Mouse (Mus musculus) spleen, adult 2 months (tissue): ENCODE measurements around the gene Prpsap2. TPM values are rescaled to one million over a fixed set of nuclear protein-coding genes. Genes with fewer than 3 reads are reported as not detected.

Source experiments
- DNase-seq, 2 experiments: peaks; one replicate each; pipeline versions ENCODE4 v3.0.0 to v3.0.0-alpha.2; 2012 to 2021; ENCODE audit warnings: low spot score in 2 of 2, low read depth in 1 of 2
- H3K27ac ChIP-seq: fragments of 200-500 bp; 2 replicates; pipeline ENCODE4 v1.5.1; 2012; ENCODE audit warnings: low read length, inconsistent platforms; ENCODE audit not compliant: insufficient read depth
- H3K27me3 ChIP-seq: fragments of 200-500 bp; 2 replicates; pipeline ENCODE4 v1.6.1; 2012; ENCODE audit warnings: mild to moderate bottlenecking, moderate library complexity, low read length, inconsistent platforms; ENCODE audit not compliant: control insufficient read depth, insufficient read depth
- H3K36me3 ChIP-seq: fragments of 200-500 bp; 2 replicates; pipeline ENCODE4 v1.6.1; 2012; ENCODE audit warnings: mild to moderate bottlenecking, low read length, inconsistent platforms; ENCODE audit not compliant: control insufficient read depth, insufficient read depth
- H3K4me1 ChIP-seq: fragments of 200-500 bp; 2 replicates; pipeline ENCODE4 v1.6.1; 2011; ENCODE audit warnings: inconsistent platforms; ENCODE audit not compliant: control insufficient read depth, insufficient read depth, insufficient read length
- H3K4me3 ChIP-seq: fragments of 200-500 bp; 2 replicates; pipeline ENCODE4 v1.5.1; 2011; ENCODE audit warnings: mild to moderate bottlenecking, inconsistent platforms; ENCODE audit not compliant: insufficient read depth, insufficient read length; ENCODE audit errors: extremely low read depth
- CTCF ChIP-seq: fragments of 200-500 bp; IDR thresholded peaks from 2 replicates; pipeline ENCODE4 v1.5.1; 2011; ENCODE audit warnings: mild to moderate bottlenecking, inconsistent platforms; ENCODE audit not compliant: insufficient read depth, insufficient read length, insufficient replicate concordance; ENCODE audit errors: extremely low read depth
- POLR2A ChIP-seq: fragments of 200-500 bp; IDR thresholded peaks from 2 replicates; pipeline ENCODE4 v1.6.1; 2011; ENCODE audit warnings: low read depth, low read length, inconsistent platforms
- WGBS: fragments of 180-500 bp; shearing (Covaris S2); methylation state at CpG from one replicate; pipeline ENCODE4 v1.1.7; 2018; 5-methylcytosine and 5-hydroxymethylcytosine counted together
- polyA plus RNA-seq: library from polyadenylated mRNA; depleted of rRNA; stranded (reverse); fragments of >200 nt; gene quantifications from 2 replicates; pipeline ENCODE4 v1.2.3, GENCODE M21; 2012; rRNA removed

Gene Prpsap2
- polyA plus RNA-seq, 1 experiment: 14.7 TPM

- Histone ChIP-seq H3K4me3 (no peak overlapping the region), H3K27me3 (no peaks in the 10 kb centered on the region), H3K36me3 (no peaks in the 10 kb centered on the region), H3K27ac (no peak overlapping the region), H3K4me1 (no peaks in the 10 kb centered on the region)
- no peak for DNase-seq
- 93% methylated on average over 5 of the region's 5 CpGs for WGBS
- TF ChIP-seq CTCF (no peak), POLR2A (no peak)
These were observed 68.9 kb downstream of the Prpsap2 start for GRCm38 (mm10) chr11:61692996-61693395.

GRCm38 (mm10) chr11:61687595-61687994 is 74.3 kb downstream of the Prpsap2 start:
- no peaks in the 10 kb centered on the region for H3K36me3 ChIP-seq
- H3K27ac ChIP-seq: no peak overlapping the region
- peaks cover 10% of the 10 kb centered on the region for H3K4me1 ChIP-seq
- DNase-seq: no peak
- no peak overlapping the region for H3K4me3 ChIP-seq
- TF ChIP-seq POLR2A (no peak), CTCF (no peak)
- 76% methylated on average over 2 of the region's 2 CpGs for WGBS
- H3K27me3 ChIP-seq: no peaks in the 10 kb centered on the region

- no peak overlapping the region for H3K27ac ChIP-seq
- no peak for DNase-seq
- 76% methylated on average over 10 of the region's 10 CpGs for WGBS
- H3K4me3 ChIP-seq: no peak overlapping the region
- no peaks in the 10 kb centered on the region for H3K36me3 ChIP-seq
- peaks cover 10% of the 10 kb centered on the region for H3K4me1 ChIP-seq
- H3K27me3 ChIP-seq: no peaks in the 10 kb centered on the region
- TF ChIP-seq CTCF: no peak
- no peak for TF ChIP-seq POLR2A
These were observed 74.9 kb downstream of the Prpsap2 start for GRCm38 (mm10) chr11:61686906-61687453.

GRCm38 (mm10) chr11:61686141-61686540 is 75.7 kb downstream of the Prpsap2 start:
- Histone ChIP-seq H3K27me3 (no peaks in the 10 kb centered on the region), H3K27ac (no peak overlapping the region), H3K4me1 (peaks cover 10% of the 10 kb centered on the region), H3K36me3 (no peaks in the 10 kb centered on the region), H3K4me3 (no peak overlapping the region)
- WGBS: 38% methylated on average over 2 of the region's 2 CpGs
- TF ChIP-seq CTCF (no peak), POLR2A (no peak)
- no peak for DNase-seq

- Histone ChIP-seq H3K27ac (no peak overlapping the region), H3K4me3 (no peak overlapping the region)
These were observed 76.7 kb downstream of the Prpsap2 start for GRCm38 (mm10) chr11:61685119-61685725.

GRCm38 (mm10) chr11:61683907-61684731 is 77.8 kb downstream of the Prpsap2 start, which contains the start of gene Fam83g:
TSS of gene Fam83g (plus strand) at chr11:61684091.
- Histone ChIP-seq H3K27ac (no peak within 1 kb of the TSS), H3K27me3 (no peaks in the 10 kb centered on the region)
- 8% methylated on average over 76 of the region's 76 CpGs for WGBS

More at GRCm38 (mm10) chr11:61685119-61685725, 76.7 kb downstream of the Prpsap2 start:
- TF ChIP-seq POLR2A: no peak
- no peak for TF ChIP-seq CTCF
- peaks cover 10% of the 10 kb centered on the region for H3K4me1 ChIP-seq
- H3K27me3 ChIP-seq: no peaks in the 10 kb centered on the region
- no peak for DNase-seq
- no peaks in the 10 kb centered on the region for H3K36me3 ChIP-seq
- WGBS: 79% methylated on average over 8 of the region's 8 CpGs

More at GRCm38 (mm10) chr11:61683907-61684731, 77.8 kb downstream of the Prpsap2 start, which contains the start of gene Fam83g:
- Histone ChIP-seq H3K4me3 (peak within 1 kb of the TSS; percentile 64), H3K4me1 (peaks cover 10% of the 10 kb centered on the region), H3K36me3 (no peaks in the 10 kb centered on the region)
- peak; percentile 47 to 73 for DNase-seq
- TF ChIP-seq CTCF (no peak), POLR2A (no peak)

Other genes with a start within 250 kb of the Prpsap2 start
- gene Epn2, start 182.4 kb downstream of the Prpsap2 start, polyA plus RNA-seq: 9.3 and 10.4 TPM in 2 replicates
- gene Grap, start 108.8 kb downstream of the Prpsap2 start, polyA plus RNA-seq: 85.6 and 97.1 TPM in 2 replicates
- 1.3 and 2.0 TPM in 2 replicates for gene Fam83g, start 78.0 kb downstream of the Prpsap2 start, polyA plus RNA-seq
- 0.06 TPM in 1 of 2 replicates, not detected in the other for gene Slc5a10, start 41.3 kb downstream of the Prpsap2 start, polyA plus RNA-seq
- 36.1 and 37.8 TPM in 2 replicates for gene Ulk2, start 93.0 kb upstream of the Prpsap2 start, polyA plus RNA-seq
- gene Akap10, start 168.2 kb upstream of the Prpsap2 start, polyA plus RNA-seq: 10.1 and 10.9 TPM in 2 replicates
- gene Specc1, start 194.7 kb upstream of the Prpsap2 start, polyA plus RNA-seq: 11.0 and 28.9 TPM in 2 replicates